Mouse (Mus musculus): ENCODE data around the gene Lmbr1l. TPM values are rescaled to one million over a fixed set of nuclear protein-coding genes. Genes with fewer than 3 reads are reported as not detected.
A peak's percentile ranks its signal among the peaks of the same experiment; 100 is the strongest.

The Lmbr1l gene
- total and polyA plus RNA-seq, 3 experiments = 7.0 to 17.3 TPM; not detected in 1

DNA sequence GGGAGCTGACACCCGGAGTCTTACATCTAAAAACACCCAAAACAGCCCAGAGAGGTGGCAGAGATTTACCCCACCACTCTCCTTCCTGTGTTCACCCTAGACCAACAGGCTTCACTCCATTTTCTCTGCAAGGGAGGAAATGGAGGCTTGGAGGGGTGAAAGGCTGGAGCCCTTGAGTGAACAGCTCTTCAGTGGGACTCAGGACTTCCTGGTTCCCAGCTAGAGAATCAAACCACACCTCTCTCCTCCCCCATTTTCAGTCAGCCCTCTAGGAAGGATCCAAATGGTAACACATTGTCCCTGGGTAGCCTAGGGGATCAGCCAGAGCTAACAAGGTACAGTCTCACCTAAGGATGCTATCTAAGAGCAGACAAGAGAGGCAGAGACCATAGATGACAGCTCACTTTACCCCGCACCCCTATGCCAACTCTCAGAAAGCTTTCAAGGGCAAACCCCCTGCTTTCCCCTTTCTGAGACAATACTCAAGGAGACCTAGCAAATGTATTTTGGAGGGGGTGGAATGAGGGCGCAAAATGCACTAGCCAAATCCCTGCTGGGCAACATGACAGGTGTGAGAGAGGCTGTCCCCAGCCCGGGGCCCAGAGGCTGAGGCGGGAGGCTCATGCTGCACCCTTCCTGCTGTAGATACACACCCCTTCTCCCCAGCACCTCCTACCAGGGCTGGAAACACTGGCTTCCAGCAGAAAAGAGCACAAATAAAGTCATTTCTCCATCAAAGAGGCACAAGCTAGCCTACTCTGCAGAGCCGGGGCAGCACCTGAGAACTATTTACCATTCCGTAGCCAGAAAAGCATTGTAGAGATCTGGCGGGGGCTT, 48.5 kb downstream of the Lmbr1l start (continued):
- TF ChIP-seq ZNF384 (IDR thresholded peaks at IDR 0.05; ENCODE audit: low read depth, low read length) (no peak), CHD2 (IDR thresholded peaks at IDR 0.05; ENCODE audit: low read length) (no peak), ELF1 (IDR thresholded peaks at IDR 0.05; ENCODE audit: low read depth, low read length) (peak; percentile 87), GABPA (IDR thresholded peaks at IDR 0.05; ENCODE audit: low read depth, low read length) (no peak)

DNA sequence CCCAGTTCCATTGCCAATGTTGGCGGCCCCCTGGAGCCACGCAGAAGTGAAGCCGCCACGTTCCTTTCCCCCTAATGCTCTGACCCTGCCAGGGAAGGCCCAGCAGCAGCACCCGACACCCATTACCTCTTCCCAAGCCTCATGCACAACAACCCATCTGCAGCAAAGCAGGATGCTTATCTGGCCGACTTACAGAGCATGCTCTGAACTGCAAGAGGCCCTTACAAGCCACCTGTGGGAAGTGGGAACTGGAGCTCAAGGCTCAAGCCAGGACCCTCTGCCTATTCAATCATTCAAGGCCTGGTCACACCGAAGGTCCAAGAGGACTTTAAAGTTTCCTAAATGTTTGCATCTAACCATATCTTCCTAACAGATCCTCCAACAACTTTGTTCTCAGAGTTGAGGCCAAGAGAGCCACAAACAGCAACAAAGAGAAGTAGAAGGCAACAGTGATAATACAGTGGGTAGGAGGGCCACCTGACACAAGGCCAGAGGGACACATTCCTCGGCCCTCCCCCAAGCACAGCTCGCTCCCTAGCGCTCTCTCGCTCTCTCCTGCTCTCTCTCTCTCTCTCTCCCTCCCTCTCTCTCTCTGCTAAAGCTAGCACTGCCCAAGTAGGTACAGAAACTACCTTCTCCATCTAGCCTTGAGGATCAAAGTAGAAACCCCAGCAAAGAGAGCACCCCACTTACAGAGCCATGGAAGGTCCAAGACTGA, 49.5 kb downstream of the Lmbr1l start:
- H3K9ac ChIP-seq (ENCODE audit: control insufficient read depth, low read depth, low read length, poor library complexity, severe bottlenecking) = peak overlapping the region; percentile 96
- H3K36me3 ChIP-seq (ENCODE audit: control insufficient read depth in 1 of 2, insufficient read depth in 2 of 2, low read length in 2 of 2) = peaks cover 15 to 23% of the 10 kb centered on the region in 2 experiments
- DNase-seq (ENCODE audit: low read depth, low spot score) = peak; percentile 59
- no peaks in the 10 kb centered on the region for H3K27me3 ChIP-seq (ENCODE audit: control insufficient read depth in 1 of 2, insufficient read depth in 2 of 2, low read length in 2 of 2)
- no peaks in the 10 kb centered on the region for H3K9me3 ChIP-seq (replicated peaks; ENCODE audit: insufficient read depth, low read length)
- peak overlapping the region; percentile 78 to 92 for H3K4me3 ChIP-seq (ENCODE audit: control insufficient read depth in 1 of 2, insufficient read depth in 1 of 2, low read depth in 2 of 2, low read length in 2 of 2)
- H3K4me1 ChIP-seq (ENCODE audit: control insufficient read depth in 1 of 2, insufficient read depth in 2 of 2, low read length in 2 of 2) = peaks cover 14 to 21% of the 10 kb centered on the region in 2 experiments
- TF ChIP-seq GATA1 (IDR thresholded peaks at IDR 0.05; ENCODE audit: low read depth, low read length) (peak; percentile 39; the same call in 1 of the 2 replicates), MYC (IDR thresholded peaks at IDR 0.05; ENCODE audit: low read depth, low read length) (no peak), TCF12 (IDR thresholded peaks at IDR 0.05; ENCODE audit: low read depth, low read length) (no peak), SIN3A (IDR thresholded peaks at IDR 0.05; ENCODE audit: low read length) (peak; percentile 35; the same call in 1 of the 2 replicates), UBTF (IDR thresholded peaks at IDR 0.05; ENCODE audit: borderline replicate concordance, insufficient read depth, low read depth, low read length) (no peak), TBP (IDR thresholded peaks at IDR 0.05; ENCODE audit: low read depth, low read length) (no peak), TAL1 (IDR thresholded peaks at IDR 0.05; ENCODE audit: low read length) (no peak), SMC3 (IDR thresholded peaks at IDR 0.05; ENCODE audit: low read depth, low read length) (no peak), CTCF (IDR thresholded peaks at IDR 0.05 in 2 of 3, conservative IDR thresholded peaks at IDR 0.05 in 1 of 3; ENCODE audit: control insufficient read depth in 1 of 3, insufficient read depth in 1 of 3, low read depth in 2 of 3, low read length in 3 of 3, poor library complexity in 1 of 3, severe bottlenecking in 1 of 3) (no peak), USF1 (IDR thresholded peaks at IDR 0.05; ENCODE audit: low read depth, low read length) (0 out of 2 replicates have a peak, but pooled peaks have one; percentile 16), ELF1 (IDR thresholded peaks at IDR 0.05; ENCODE audit: low read depth, low read length) (no peak), ETS1 (IDR thresholded peaks at IDR 0.05; ENCODE audit: low read depth, low read length) (0 out of 2 replicates have a peak, but pooled peaks have one; percentile 23), JUND (IDR thresholded peaks at IDR 0.05; ENCODE audit: low read depth, low read length) (peak; percentile 58; the same call in 1 of the 2 replicates), ZMIZ1 (IDR thresholded peaks at IDR 0.05; ENCODE audit: low read depth, low read length) (no peak), NRF1 (IDR thresholded peaks at IDR 0.05; ENCODE audit: insufficient read depth, low read depth, low read length, poor library complexity, severe bottlenecking) (peak; percentile 50; the same call in 1 of the 2 replicates), ZKSCAN1 (IDR thresholded peaks at IDR 0.05; ENCODE audit: low read depth, low read length) (no peak), E2F4 (IDR thresholded peaks at IDR 0.05; ENCODE audit: borderline replicate concordance, low read depth, low read length) (no peak), MAX (IDR thresholded peaks at IDR 0.05; ENCODE audit: low read length) (no peak), USF2 (IDR thresholded peaks at IDR 0.05; ENCODE audit: borderline replicate concordance in 1 of 2, insufficient read depth in 1 of 2, low read depth in 1 of 2, low read length in 2 of 2) (no peak)
- H3K27ac ChIP-seq (ENCODE audit: control insufficient read depth, low read depth, low read length) = 0 out of 2 replicates have a peak overlapping the region, but pooled peaks have one; percentile 0
- H3K79me2 ChIP-seq (ENCODE audit: control insufficient read depth, insufficient read depth, low read length, poor library complexity) = peaks cover 66% of the 10 kb centered on the region

Data from MEL (cell line).